Mouse (Mus musculus) testis, postnatal 14 days (tissue): ENCODE measurements around the gene Dusp23.

ENCODE experiments used
- DNase-seq: peaks from one replicate; pipeline ENCODE4 v3.0.0; 2021; ENCODE audit warnings: low spot score

The Dusp23 gene

DNA sequence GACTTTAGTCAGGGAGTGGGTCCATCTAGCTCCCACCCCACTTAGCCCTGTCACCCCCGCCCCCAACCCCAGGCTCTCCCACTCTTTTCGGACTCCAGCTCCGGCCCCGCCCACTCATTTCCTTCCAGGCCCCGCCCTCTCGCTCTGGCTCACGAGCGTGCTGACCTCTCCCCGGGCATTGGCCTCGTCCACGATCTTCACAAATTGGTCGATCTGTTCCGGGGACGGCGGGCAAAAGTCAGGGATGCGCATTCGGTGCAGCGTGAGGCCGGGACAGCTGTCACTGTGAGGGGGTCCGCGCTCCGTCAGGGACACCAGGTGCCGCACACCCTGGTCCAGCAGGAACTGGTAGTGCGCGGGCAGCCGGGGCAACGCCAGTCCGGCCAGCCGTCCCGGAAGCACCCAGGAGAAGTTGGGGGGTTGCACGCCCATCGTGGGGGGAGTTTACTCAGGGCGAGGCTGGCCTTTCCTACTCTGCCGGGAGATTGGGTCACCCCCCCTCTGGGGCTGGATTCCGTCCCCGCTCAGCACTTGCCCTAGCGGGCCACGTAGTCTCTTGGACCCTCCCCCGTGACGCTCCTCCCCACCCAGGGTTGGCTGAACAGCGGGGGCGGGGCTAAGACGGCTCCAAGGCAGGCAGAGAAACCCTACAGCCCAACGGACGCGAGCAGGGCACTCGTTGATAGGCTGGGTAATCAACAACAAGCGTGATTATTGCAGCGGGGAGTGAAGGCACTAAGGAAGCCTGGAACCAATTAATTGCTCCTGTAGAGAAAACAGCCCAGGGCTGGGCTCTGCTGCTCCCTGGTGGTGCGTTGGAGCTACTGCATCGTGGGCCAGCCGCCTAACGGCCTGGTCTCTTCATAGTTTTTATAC lies at the start of gene Dusp23:
TSS of gene Dusp23 (minus strand) at position 512 of the 876 bp plus-strand sequence.
- DNase-seq, result peak; percentile 91

DNA sequence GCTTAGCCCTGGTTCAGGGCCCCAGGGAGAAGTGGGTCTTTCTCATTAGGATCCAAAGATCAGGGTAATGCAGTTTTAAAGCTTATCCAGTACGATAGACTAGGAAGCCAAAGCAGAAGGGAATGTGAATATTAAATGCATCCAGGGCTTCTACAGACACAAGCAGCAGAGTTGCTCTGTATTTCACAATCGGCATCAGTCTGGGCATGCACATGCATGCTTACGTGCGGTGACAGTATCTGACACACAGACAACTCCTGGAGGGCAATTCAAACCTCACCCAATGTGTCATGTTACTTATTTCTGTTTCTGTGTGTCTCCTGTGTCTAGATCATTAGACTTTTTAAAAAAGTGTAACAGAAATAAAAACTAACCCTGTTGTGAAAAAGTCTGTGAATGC lies 48.0 kb upstream of the Dusp23 start:
- DNase-seq, result no peak

DNA sequence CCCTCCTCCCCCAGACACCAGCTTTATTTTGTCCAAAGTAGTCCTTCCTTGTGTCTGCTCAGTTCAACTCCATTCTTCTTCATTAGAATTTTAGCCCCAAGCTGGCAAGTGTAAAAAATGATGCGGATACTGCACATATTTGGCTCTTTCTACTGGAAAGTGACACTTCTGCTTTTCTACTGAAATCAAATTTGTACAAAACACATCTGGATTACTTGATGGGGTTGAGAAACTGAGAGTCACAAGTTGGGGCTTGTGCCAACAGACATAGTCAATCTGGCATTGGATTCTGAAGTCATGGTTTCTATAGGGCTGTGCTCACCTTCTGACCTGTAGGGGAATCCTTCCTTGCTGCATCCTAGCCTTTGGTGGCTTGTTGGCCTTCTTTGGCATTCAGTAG lies 38.0 kb upstream of the Dusp23 start:
- DNase-seq, result no peak

DNA sequence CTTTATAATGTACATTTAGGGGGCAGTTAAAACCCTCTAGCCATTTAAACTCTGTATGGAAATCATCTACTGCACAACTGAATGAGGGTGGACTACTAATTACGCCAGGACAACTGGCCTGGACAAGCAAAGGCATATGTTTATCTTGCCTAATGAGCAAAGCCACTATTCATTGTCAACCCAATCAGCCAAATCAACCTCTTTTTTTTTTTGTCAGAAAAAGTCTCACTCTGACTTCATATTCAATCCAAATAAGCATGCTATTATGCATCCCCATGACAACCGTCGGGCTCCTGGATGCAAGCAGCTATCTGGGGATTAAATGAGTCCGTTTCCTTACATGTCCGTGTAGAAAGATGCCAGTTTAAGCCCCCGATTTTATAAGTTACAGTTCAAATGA lies 34.8 kb upstream of the Dusp23 start:
- no peak for DNase-seq

DNA sequence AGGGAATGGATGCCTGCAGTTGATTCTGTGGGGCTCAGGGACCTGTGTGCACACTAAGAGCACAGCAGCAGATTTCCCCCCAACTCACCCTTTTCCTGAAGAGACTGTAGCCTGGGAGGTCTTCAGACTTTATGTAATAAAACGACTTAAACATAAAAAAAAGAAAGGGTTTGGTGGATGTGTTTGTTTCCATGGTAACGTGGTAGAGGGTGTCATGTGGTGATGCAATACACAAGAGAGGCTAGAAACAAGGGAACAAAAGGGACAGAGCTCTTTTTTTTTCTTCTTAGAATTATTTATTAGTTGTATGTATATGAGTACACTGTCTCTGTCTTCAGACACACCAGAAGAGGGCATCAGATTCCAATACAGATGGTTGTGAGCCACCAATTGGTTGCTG lies 32.7 kb upstream of the Dusp23 start:
- no peak for DNase-seq

DNA sequence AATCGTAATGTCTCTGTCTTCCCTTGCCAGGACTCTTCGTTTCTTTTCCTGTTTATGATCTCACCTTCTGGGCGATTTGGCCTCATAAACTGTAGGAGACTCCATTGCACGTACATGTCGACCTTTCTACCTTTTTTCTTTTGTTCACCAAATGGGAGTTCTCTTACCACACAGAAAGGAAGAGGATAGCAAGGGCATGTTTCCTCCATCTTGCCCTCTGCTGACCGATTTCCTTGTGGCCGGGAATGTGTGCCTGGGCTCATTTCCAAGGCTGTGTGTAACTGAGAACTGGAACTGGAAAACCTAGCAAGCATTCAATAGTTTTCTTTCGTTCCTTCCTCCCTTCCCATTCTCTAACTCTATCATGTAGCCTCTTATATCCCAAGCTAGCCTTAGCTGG lies 26.9 kb upstream of the Dusp23 start:
- DNase-seq, result no peak

DNA sequence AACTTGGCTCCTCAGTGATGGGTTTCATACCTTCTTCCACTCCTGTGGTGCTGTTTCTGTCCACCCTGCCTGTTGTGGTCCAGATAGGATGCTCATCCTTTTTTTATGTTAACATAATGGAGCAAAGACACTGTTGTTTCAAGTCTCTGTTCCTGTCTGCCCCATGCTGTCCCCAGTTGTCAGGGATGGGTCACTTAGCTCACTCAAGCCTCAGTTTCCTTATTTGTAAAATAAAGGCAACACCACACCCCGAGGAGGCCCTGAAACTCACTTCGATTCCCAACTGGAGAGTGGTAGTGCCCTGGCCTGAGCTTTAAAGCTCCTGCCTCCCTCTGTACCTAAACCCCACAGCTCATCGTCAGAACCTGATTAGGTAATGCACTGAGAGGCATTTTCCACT lies 24.5 kb upstream of the Dusp23 start:
- DNase-seq, result no peak

DNA sequence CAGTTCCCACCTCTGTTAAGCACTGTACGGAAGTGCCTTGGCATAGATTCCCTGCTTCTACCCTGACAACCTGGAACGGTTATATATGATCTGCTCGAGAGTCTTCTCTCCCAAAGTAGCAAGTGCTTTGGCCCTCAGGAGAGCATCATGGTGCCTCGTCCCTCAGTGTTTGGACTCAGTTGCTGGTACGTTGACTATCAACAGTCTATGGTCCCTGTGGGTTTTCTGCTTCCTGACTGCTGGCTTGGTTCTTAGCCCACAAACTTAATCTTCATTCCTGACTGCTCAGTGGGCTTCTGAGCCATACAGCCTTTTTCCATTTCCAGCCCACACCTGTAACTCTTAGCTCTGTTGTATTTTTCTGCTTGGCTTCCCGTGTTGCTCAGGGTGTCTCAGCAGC lies 21.1 kb upstream of the Dusp23 start:
- DNase-seq, result no peak

DNA sequence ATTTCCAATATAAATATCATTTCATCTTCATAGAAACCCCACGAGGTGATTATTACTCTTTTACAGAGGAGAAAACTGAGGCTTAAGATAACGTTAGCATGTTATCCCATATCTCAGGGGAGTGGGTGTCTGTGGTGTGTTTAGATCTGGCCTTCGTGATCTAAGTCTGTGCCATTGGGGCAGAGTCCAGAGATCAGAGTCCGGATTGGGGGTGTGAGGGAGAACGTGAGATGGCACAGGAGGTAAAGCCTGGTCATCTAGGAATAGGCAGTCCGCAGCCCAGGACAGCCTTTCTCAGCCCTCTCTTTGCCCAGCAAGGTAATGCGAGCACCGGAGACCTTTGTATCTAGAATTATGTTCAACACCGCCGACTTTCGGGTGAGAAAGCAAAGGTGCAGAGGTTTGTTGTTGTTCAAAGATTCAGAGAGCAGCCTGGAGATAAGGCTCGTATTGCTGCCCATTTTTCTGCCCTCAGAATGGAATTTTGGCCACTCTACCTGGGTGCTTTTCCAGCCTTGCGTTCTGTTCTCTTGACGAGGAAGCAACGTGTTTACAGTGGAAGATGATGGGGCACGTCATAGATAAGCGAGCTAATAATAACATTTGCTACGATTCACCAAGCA lies 19.4 kb upstream of the Dusp23 start:
- DNase-seq, result no peak

DNA sequence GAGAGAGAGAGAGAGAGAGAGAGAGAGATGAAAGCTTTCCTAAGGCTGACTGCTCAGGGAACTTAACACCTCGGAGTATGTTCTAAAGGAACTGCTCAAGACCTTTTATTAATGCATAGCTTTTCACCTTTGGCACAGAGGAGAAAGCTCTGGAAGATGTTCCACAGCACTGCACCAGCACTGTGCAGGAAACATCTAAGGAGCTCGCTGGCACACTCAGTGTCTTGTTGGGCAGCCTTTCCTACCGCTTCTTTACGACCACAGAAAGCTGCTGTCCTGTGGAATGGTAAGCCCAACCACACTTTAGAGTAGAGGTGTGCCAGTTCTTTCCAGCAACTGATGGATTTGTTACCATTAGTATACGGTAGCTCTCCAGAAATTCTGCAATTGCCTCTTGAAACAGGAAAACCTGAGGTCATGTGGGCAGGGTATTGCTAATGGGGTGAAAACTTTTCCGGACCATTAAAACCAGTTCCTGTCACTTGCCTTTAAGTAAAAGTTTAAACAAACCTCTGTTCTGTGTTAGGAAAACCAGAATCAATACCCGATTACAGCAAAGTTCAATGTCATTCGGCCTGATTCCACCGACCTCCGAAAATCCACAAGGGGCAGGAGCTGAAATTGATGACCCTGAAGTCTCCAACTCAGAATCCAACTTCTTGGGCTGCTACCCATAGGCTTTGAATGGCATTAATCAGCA lies 18.7 kb upstream of the Dusp23 start:
- DNase-seq, result no peak

DNA sequence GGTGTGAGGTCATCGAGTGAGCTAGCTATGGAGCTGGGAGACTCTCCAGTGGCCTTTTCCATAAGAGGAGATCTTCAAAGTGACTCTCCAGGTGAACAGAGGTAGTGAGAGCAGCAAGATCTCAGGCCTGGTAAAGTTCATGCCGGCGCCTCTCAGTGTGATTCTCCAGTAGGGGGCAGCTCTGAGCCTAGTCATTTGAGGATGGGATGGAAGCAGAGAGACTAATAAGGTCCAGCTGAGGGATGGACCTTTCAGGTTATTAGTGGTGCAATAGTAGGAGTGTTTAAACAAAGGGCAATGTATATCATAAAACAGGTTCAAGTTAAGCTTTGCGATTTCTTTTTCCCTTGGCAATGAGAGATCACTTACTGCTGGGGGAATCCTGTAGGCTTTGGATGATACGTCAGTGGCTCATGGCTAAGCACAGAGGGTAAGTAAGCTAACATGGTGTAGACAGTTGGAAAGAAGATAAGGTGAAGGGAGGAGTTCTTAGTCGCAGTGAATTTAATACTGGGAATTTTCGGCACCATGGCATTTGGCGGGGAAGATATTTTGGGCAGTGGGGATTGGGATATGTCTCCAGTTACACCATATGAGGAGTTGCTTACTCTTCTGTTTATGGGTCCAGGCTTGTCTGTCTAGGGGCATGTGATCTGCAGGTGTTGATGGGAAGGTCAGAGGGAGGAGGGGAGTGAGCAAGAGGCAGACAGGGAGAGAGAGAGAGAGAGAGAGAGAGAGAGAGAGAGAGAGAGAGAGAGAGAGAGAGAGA lies 17.9 kb upstream of the Dusp23 start:
- DNase-seq, result no peak

DNA sequence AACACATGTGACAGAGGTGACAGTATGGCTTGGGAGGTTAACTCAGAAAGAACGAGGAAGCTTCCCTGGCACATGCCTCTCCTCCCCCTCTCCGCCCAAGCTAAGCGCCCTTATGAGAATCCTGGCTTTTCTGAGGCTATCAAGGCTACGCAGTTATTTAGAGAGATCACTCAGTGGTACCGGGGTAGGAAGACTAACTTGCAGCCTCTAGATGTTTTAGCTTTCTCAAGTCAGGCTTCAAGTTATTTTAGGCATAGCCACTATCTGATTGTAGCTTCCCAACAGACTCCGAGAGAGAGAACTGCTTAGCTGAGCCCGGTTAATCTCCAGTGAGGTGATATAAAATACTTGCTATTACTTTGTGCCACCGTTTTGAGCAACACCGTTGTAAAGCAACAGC lies 16.6 kb upstream of the Dusp23 start:
- no peak for DNase-seq

DNA sequence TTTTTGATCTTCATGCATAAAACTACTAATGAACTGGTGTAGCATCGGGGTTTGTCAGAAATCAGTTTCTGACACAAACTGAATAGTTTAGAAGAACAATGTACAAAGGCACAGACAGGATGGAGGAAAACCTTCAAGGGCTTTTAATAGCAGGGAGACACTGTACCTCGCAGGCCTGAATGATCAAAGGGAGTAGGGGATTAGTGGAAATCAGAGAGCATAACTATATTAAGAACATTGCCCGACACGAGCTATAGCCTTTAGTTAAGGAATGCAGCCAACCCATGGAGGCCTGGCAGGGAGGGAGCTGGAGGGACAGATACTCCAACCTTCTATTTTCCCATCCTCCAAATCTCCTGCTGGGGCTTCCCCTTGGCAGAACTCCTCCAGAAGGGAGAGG lies 14.5 kb upstream of the Dusp23 start:
- DNase-seq, result no peak

DNA sequence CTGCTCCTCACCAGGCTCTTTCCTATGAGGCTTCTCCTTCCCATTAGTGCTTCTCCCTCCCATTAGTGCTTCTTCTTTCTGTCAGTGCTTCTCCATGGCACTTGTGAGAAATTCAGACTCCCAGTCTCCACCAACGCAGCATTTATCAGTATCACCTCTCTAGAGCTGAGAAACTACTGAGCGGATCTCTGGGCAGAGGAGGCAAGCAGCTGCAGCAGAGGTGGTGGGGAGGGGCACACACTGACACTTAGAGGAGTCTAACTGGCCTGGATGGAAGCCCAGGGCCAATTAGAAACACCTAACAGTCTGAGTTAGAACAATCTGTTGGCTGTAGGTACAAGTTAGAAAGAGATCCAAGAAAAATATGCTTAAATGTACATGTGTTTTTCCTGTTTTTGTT lies 6.0 kb upstream of the Dusp23 start:
- DNase-seq, result no peak

DNA sequence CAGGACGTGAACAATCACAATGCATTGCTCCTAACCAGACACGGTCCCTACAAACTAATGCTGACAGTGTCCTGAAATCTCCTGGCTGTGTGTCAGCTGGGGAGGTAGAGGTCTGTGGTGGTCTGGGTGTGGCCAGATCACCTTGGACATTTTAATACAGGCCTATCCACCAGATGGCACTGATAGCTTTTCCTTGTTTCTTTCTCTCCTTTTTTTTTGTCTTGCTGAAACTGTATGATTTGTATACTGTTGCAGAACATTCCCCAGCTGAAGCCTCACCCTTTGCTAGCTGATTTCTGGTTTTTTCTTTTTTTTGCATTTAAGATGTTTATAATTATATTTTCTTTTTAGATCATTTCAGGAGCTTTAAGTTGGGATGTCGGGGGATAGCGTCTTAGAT lies 5.0 kb upstream of the Dusp23 start:
- no peak for DNase-seq

DNA sequence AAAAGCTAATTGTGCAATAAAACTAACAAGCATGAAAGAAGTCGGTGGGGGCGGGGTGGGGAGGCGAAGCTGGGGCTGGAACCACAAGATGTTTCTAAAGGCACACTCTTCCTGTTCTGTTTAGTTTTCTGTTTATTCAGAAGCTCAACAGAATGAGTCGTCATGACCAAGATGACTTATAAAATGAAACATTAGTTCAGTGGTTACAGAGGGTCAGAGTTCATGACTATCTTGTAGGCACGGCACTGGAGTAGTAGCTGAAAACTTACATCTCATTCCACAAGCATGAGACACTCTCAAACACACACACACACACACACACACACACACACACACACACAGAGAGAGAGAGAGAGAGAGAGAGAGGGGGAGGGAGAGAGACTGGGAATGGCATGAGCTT lies 3.5 kb upstream of the Dusp23 start:
- DNase-seq, result no peak

DNA sequence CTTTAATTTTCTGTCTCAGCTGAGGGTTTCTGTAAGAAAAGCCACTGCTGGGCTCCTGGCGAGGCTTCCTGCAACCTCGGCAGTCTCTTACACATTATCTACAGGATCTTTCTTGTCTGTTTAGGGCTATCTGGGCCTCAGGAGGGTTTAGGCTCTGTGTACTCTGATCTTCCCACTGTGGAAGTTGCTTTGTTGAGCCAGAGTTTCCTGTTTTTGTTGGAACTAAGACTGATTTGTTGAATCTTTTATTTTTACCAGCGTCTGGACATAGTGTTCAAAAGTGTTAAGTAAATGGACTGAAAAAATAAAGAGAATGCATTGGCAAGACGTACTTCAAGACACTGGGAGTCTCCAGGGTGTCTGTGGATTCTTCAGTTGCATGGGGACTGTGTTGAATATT lies 2.5 kb upstream of the Dusp23 start:
- no peak for DNase-seq

DNA sequence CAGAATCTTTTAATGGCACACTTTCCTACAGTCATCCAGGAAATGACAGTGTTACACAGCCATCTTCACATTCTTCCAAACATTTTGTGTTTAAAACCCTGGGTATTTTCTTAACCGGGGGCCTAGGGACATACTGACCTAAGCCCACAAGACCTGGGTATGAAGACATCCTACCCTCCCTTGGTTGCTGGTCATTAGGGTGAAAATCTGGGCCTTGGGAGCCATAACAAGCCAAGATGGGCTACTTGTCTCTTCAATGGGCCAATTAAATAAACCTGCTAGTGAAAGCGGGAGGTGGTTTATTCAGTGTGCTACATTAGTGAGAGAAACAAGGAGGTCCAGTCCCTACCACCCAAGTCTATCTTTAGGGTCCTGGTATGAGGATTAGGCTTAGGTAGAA lies 1.4 kb upstream of the Dusp23 start:
- DNase-seq, result no peak

DNA sequence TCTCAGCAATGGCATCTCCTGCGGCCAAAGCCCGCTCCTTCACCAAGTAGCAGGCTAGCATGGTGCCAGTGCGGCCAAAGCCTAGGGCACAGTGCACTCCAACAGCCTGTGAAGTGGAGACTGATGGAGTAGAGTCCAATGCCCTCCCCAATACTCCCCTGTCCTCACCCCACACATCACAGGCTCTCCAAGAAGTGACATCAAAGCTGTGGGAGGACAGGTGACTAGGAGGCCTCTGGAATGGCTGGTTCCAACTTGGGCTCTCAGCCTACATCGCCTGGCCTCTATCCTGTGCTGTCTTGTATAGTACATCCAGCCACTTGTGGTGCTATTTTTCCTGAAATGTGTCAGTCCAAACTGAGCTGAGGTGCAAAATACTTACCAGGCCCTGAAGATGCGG lies 1.0 kb downstream of the Dusp23 start:
- no peak for DNase-seq

DNA sequence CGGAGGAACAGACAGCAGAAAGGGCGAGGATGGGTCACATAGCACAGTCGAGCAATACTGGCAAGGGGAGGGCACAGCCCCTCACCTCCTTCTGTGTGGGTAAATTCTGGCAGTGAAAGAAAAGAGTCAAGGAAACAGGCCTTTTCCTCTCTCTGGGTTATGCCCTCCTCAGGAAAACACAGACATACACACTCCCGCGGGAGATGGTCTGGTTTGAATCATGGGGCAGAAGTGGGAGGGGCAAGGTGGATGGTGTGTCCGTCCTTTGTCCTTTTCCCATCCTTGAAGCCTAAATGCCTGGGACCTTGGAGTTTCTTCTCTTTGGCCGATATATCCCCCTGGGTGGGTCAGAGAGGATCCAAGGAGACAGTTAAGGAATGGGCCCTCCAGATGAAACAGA lies 2.9 kb downstream of the Dusp23 start:
- DNase-seq, result no peak

DNA sequence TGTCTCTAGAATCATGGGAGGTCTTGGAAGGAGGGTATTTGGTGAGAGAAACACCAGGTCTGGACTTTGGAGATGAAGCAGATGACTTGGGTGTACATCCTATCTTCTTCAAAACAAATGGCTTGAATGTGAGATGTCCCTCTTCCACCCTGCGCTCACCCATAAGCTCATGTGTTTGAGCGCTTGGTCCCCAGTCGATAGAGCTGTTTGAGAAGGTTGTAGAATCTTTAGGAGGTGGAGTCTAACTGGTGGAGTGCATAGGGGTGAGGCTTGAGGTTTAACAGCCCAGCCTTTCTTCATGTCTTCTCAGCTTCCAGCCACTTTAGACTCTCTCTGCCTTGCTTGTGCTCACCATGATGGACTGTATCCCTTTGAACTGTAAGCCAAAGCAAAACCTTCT lies 6.5 kb downstream of the Dusp23 start:
- no peak for DNase-seq

DNA sequence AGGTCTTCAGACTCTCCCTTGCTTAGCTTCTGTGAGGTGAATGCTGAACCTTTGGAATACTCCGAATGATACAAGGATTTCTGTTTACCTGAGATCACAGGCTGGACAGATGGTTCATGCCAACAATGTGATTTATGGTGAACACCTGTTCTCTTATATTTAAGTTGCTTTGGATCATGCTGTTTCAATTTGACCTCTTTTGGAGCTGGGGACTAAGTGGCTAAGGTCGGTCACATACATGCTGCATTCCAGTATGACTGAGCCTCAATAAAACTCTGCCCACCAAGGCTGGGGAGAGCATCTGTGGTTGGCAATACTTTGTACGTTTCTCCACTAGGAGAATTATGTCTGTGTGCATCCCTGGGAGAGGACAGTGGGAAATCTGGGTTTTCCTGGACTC lies 8.7 kb downstream of the Dusp23 start:
- DNase-seq, result no peak

DNA sequence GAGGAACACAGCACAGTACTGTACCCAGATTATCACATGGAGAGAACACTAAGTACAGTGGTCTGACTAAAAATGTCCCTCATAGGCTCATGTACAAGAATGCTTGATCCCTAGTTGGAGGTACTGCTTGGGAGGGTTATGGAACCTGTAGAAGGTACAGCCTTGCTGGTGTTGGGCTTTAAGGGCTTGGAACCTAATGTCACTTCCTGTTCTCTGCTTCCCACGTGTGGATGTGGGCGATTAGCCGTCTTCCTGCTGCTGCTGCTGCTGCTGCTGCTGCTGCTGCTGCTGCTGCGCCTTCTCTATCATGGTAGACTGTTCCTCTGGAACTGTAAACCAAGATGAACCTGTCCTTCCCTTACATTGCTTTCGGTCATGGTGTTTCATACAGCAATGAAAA lies 9.2 kb downstream of the Dusp23 start:
- no peak for DNase-seq
